Mouse (Mus musculus) cerebellum, adult 2 months (tissue): ENCODE data around the gene Ubap2. TPM values are rescaled to one million over a fixed set of nuclear protein-coding genes. Genes with fewer than 3 reads are reported as not detected.

ENCODE experiments used
- DNase-seq, 2 experiments: peaks; one replicate each; pipeline ENCODE4 v3.0.0; 2021
- H3K27ac ChIP-seq: fragments of 200-500 bp; 2 replicates; pipeline ENCODE4 v1.5.1; 2012; ENCODE audit warnings: low read length, control low read depth, inconsistent platforms; ENCODE audit not compliant: insufficient read depth
- H3K27me3 ChIP-seq: fragments of 200-500 bp; 2 replicates; pipeline ENCODE4 v1.6.1; 2012; ENCODE audit warnings: inconsistent platforms, mild to moderate bottlenecking, low read length, moderate library complexity; ENCODE audit not compliant: control insufficient read depth, insufficient read depth
- H3K4me1 ChIP-seq: fragments of 200-500 bp; 2 replicates; pipeline ENCODE4 v1.6.1; 2011; ENCODE audit warnings: low read length; ENCODE audit not compliant: control insufficient read depth, insufficient read depth
- H3K4me3 ChIP-seq: fragments of 200-500 bp; replicated peaks from 2 replicates; pipeline ENCODE3; 2011; ENCODE audit warnings: mild to moderate bottlenecking, low read depth, low read length, control low read depth; ENCODE audit not compliant: insufficient read depth
- CTCF ChIP-seq: fragments of 200-500 bp; IDR thresholded peaks from 2 replicates; pipeline ENCODE4 v1.5.1; 2011; ENCODE audit warnings: low read depth, mild to moderate bottlenecking, control low read depth, low read length, moderate library complexity, borderline replicate concordance; ENCODE audit not compliant: insufficient read depth
- POLR2A ChIP-seq: fragments of 200-500 bp; IDR thresholded peaks from 2 replicates; pipeline ENCODE4 v1.6.1; 2011; ENCODE audit warnings: low read length, control low read depth, borderline replicate concordance; ENCODE audit not compliant: insufficient read depth
- whole genome bisulfite sequencing: fragments of 180-500 bp; shearing (Covaris S2); methylation state at CpG from one replicate; pipeline ENCODE4 v1.1.7; 2018; 5-methylcytosine and 5-hydroxymethylcytosine counted together
- polyA plus RNA-seq: library from polyadenylated mRNA; depleted of rRNA; stranded (reverse); fragments of >200 nt; gene quantifications from 2 replicates; pipeline ENCODE4 v1.2.3, GENCODE M21; 2012

Ubap2 gene
- polyA plus RNA-seq, 1 experiment: 27.4 TPM

DNA sequence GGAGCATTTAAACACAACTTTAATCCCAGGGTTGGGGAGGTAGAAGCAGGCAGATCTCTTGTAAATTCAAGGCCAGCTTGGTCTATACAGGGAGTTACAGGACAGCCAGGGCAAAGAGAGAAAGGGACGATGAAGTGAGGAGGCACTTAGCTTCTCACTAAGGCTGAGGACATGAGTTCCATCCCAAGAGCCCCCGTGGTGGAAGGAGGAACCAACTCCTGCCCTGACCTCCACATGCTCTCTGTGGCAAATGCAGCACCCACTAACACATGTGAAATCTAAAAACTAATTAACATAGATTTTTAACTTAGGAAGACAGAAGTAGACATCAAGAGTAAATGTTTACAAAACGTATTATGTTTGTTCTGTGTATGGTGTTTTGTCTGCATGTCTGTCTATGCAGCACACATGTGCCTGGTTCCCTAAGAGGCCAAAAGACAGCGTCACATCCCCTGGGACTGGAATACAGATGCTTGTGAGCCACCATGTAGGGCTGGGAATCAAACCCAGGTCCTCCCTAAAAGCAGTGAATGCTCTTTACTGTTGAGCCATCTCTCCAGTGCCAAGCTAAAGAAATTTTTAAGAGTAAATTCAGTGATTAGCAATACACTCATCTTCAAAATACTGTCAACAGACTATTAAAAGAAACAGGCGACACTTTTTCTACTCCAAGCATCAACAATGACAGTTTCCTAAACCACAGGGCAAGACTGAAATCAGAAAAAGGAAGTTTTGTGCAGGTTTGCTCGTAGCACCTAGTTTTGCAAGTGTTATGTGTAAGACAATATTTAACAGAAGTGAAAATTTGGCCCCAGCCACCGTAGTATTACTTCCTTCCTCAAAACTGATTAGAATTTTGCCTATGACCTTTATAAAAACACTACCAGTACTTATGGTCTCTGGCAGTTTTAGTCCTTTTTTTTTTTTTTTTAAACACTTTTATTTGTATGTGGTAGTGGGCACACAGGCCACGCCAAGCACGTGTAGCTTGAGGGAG, 35.9 kb upstream of the Ubap2 start:
- TF ChIP-seq POLR2A: no peak
- TF ChIP-seq CTCF: no peak
- no peak for DNase-seq
- Histone ChIP-seq H3K27ac (no peak overlapping the region), H3K27me3 (no peaks in the 10 kb centered on the region), H3K4me1 (peaks cover 5% of the 10 kb centered on the region), H3K4me3 (no peak overlapping the region)
- WGBS: 91% methylated on average over 9 of the region's 9 CpGs

GRCm38 (mm10) chr4:41307406-41307805, 32.5 kb upstream of the Ubap2 start:
- WGBS: 81% methylated on average over 6 of the region's 6 CpGs
- no peak overlapping the region for H3K27ac ChIP-seq
- peaks cover 8% of the 10 kb centered on the region for H3K4me1 ChIP-seq
- no peaks in the 10 kb centered on the region for H3K27me3 ChIP-seq
- no peak overlapping the region for H3K4me3 ChIP-seq
- TF ChIP-seq POLR2A (no peak), CTCF (no peak)
- no peak for DNase-seq

- peak in 1 of 2 experiments; percentile 35 for DNase-seq
- TF ChIP-seq CTCF (no peak), POLR2A (no peak)
- H3K4me3 ChIP-seq: no peak overlapping the region
- 7% methylated on average over 3 of the region's 3 CpGs for WGBS
- no peaks in the 10 kb centered on the region for H3K27me3 ChIP-seq
- H3K27ac ChIP-seq: no peak overlapping the region
- H3K4me1 ChIP-seq: peaks cover 8% of the 10 kb centered on the region
Observed at GRCm38 (mm10) chr4:41304302-41304701, 29.4 kb upstream of the Ubap2 start.

- 9% methylated on average over 7 of the region's 7 CpGs for WGBS
- no peak overlapping the region for H3K4me3 ChIP-seq
- H3K4me1 ChIP-seq: peaks cover 8% of the 10 kb centered on the region
- no peak for TF ChIP-seq CTCF
- TF ChIP-seq POLR2A: no peak
- DNase-seq: peak; percentile 37 to 41
- no peak overlapping the region for H3K27ac ChIP-seq
- H3K27me3 ChIP-seq: no peaks in the 10 kb centered on the region
Observed at GRCm38 (mm10) chr4:41303671-41304070, 28.7 kb upstream of the Ubap2 start.

DNA sequence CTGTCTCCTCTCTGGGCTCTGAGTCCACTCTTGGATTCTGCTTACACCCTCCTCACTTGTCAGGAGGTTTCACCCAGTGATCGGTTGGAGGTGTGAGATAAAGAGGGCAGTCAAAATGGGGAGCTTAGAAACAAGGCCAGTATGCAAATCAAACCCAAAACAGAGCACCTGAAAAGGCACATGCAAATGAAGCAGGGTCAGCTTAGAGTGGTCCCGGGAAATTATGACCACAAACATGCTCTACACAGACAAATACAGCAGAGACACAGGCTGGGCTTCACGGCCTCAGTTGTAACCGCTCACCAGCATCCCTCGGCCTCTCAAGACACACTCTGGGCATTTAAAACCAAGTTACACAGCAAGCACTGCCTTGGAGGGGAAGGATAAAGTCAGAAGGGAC, 24.0 kb upstream of the Ubap2 start:
- H3K27me3 ChIP-seq: no peaks in the 10 kb centered on the region
- peaks cover 7% of the 10 kb centered on the region for H3K4me1 ChIP-seq
- no peak overlapping the region for H3K4me3 ChIP-seq
- DNase-seq: no peak
- no peak overlapping the region for H3K27ac ChIP-seq
- no peak for TF ChIP-seq POLR2A
- TF ChIP-seq CTCF: no peak
- 92% methylated on average over 5 of the region's 5 CpGs for WGBS

GRCm38 (mm10) chr4:41295960-41296359, 21.0 kb upstream of the Ubap2 start:
- Histone ChIP-seq H3K4me3 (no peak overlapping the region), H3K27ac (no peak overlapping the region), H3K27me3 (no peaks in the 10 kb centered on the region), H3K4me1 (peaks cover 3% of the 10 kb centered on the region; the same call in 1 of the 2 replicates)
- 96% methylated on average over 7 of the region's 7 CpGs for WGBS
- TF ChIP-seq CTCF (no peak), POLR2A (no peak)
- DNase-seq: no peak

DNA sequence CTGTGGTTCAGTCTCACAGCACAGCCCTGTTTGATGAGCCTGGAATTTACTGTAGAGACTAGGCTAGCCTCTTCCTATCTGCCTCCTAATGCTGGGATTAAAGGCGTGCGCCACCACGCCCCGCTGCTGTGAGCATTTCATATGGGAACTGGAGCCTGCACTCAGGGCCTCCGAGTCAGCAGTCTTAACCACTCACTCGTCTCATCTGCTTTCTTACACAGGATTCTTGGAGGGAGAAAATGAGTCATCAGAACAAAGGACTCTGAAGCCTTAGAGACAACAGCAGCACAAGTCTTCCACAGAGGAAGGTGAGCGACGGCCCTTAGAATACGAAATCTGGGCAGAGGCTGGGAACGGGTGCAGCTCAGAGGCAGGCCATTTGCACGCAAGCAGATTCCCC, 20.6 kb upstream of the Ubap2 start:
- TF ChIP-seq POLR2A (no peak), CTCF (no peak)
- 92% methylated on average over 11 of the region's 11 CpGs for WGBS
- Histone ChIP-seq H3K4me3 (no peak overlapping the region), H3K27ac (no peak overlapping the region), H3K4me1 (peaks cover 3% of the 10 kb centered on the region; the same call in 1 of the 2 replicates), H3K27me3 (no peaks in the 10 kb centered on the region)
- no peak for DNase-seq

GRCm38 (mm10) chr4:41293907-41294306, 19.0 kb upstream of the Ubap2 start:
- TF ChIP-seq CTCF (no peak), POLR2A (no peak)
- no peak for DNase-seq
- Histone ChIP-seq H3K27ac (no peak overlapping the region), H3K4me3 (no peak overlapping the region), H3K27me3 (no peaks in the 10 kb centered on the region), H3K4me1 (peaks cover 3% of the 10 kb centered on the region; the same call in 1 of the 2 replicates)
- WGBS: 8% methylated on average over 4 of the region's 4 CpGs

DNA sequence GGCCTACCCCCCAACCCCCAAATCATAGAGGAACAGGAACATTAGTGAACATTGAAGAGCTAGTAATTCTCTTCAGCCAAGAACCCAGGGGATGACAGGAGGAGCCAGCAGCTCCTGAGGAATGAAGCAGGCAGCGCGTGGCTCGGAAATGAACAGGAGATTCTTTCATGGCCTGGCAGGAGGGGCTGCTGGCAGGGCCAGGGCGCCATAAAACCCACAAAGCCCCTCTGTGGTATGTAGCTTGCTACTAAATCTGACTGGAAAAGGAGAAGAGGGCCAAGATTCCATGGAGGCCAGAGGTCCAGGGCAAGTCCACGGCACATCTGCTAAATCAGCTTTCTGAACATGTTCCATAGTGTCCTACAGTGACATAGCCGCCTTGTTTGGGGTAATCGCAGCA, 14.9 kb upstream of the Ubap2 start:
- H3K4me1 ChIP-seq: peaks cover 3% of the 10 kb centered on the region; the same call in 1 of the 2 replicates
- TF ChIP-seq CTCF (no peak), POLR2A (no peak)
- no peak for DNase-seq
- H3K27ac ChIP-seq: no peak overlapping the region
- no peak overlapping the region for H3K4me3 ChIP-seq
- 52% methylated on average over 7 of the region's 7 CpGs for WGBS
- no peaks in the 10 kb centered on the region for H3K27me3 ChIP-seq
